Mouse (Mus musculus) right cerebral cortex, postnatal 10 days (tissue): ENCODE results near the gene Sgk2.
"Not testable (repeated sequence)": the region's sequence is repeated elsewhere in the genome, so short reads cannot be mapped to it uniquely, and the experiment has no call there.

Source experiments
- DNase-seq, 2 experiments: peaks; one replicate each; pipeline ENCODE4 v3.0.0; 2021; ENCODE audit warnings: low spot score in 2 of 2

The Sgk2 gene

GRCm38 (mm10) chr2:163058981-163059380, 71.9 kb downstream of the Sgk2 start:
- DNase-seq: not testable (repeated sequence)

GRCm38 (mm10) chr2:163060630-163061029, 73.5 kb downstream of the Sgk2 start:
- no peak for DNase-seq

GRCm38 (mm10) chr2:163061203-163062118, 74.3 kb downstream of the Sgk2 start:
- DNase-seq: no peak

DNA sequence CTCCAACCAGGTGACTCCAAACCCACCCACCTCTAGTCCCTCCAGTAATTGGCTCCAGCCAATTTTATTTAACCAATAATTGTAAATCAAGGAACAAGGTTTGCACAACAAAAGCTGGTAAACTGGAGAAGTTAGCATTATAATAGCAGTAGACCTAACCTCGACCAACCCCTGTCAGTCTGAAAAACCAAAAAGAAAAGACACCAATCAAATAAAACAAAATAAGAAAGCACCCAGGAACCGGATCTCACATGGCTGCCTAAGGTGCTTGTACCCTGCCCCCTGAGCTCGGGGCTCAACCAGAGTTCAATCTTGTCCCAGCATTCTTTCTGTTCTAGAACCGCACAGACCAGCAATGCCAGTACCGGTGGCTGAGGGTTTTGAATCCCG, 75.0 kb downstream of the Sgk2 start:
- no peak for DNase-seq
